In the genomic region with DNA sequence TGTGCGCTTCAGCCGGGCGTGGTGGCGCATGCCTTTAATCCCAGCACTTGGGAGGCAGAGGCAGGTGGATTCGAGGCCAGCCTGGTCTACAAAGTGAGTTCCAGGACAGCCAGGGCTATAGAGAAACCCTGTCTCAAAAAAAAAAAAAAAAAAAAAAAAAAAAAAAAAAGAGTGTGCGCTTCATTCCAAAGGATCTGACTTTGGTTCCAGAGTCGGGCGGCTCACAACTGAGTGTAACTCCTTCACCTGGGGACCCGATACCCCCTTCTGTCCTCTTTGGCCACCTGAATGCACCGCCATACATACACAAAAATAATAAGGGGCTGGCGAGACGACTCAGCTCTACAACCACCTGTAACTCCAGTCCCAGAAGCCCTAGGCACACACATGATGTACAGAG, we compare ENCODE assay signal across 9 mouse cellular contexts. TPM values are rescaled to one million over a fixed set of nuclear protein-coding genes. Genes with fewer than 3 reads are reported as not detected.
DNase-seq lines count a peak whose midpoint lies in the region; ATAC-seq and TF ChIP-seq lines count a peak whose summit lies in the region.
"Not testable (repeated sequence)": the region's sequence is repeated elsewhere in the genome, so short reads cannot be mapped to it uniquely, and the experiment has no call there.
"Had no signal": no experiment of that assay in that cellular context is flagged by ENCODE, and none has a peak within 500 bp of the region (broad histone marks: within the 10 kb centered on the region; RNA-seq: fewer than 3 reads in every experiment).

No protein-coding gene starts in this region.

- not testable (repeated sequence) for H3K9me3 ChIP-seq in erythroblast, embryonic 14.5 days (ENCODE audit: control insufficient read depth, low read length); heart, embryonic 12.5 days (replicated peaks); hindbrain, postnatal 0 days (ENCODE audit: low read length); limb, embryonic 11.5 days (ENCODE audit: control insufficient read depth, low read length); lung, embryonic 15.5 days

- H3ac ChIP-seq in myocyte (ENCODE audit: control insufficient read depth, insufficient read length), result peak overlapping the region; percentile 83

- 51% methylated on average over 12 of the region's 12 CpGs for WGBS in heart, embryonic 12.5 days
- WGBS in hindbrain, postnatal 0 days, result 59% methylated on average over 12 of the region's 12 CpGs
- WGBS in limb, embryonic 11.5 days, result 63% methylated on average over 12 of the region's 12 CpGs
- 57% methylated on average over 12 of the region's 12 CpGs for WGBS in lung, embryonic 15.5 days

- not testable (repeated sequence) for H3K4me1 ChIP-seq in bone marrow macrophage, adult 2 months (ENCODE audit: control insufficient read depth, insufficient read depth, low read length); hindbrain, postnatal 0 days (ENCODE audit: insufficient read depth, low read length); limb, embryonic 11.5 days (ENCODE audit: control insufficient read depth, insufficient read depth, low read length); testis, adult 2 months (ENCODE audit: control insufficient read depth, insufficient read depth, low read length)
- peaks cover 54% of the 10 kb centered on the region for H3K4me1 ChIP-seq in erythroblast, embryonic 14.5 days (ENCODE audit: control insufficient read depth)
- peaks cover 18% of the 10 kb centered on the region for H3K4me1 ChIP-seq in heart, embryonic 12.5 days (replicated peaks)
- peaks cover 13% of the 10 kb centered on the region for H3K4me1 ChIP-seq in lung, embryonic 15.5 days

- H3K4me3 ChIP-seq in bone marrow macrophage, adult 2 months (ENCODE audit: insufficient read depth, low read length), result peak overlapping the region; percentile 70
- H3K4me3 ChIP-seq in erythroblast, embryonic 14.5 days (replicated peaks), result peak overlapping the region; percentile 99
- peak overlapping the region; percentile 82 for H3K4me3 ChIP-seq in heart, embryonic 12.5 days
- peak overlapping the region; percentile 92 for H3K4me3 ChIP-seq in hindbrain, postnatal 0 days (ENCODE audit: low read length)
- peak overlapping the region; percentile 96 for H3K4me3 ChIP-seq in limb, embryonic 11.5 days (ENCODE audit: low read depth, low read length)
- peak overlapping the region; percentile 78 for H3K4me3 ChIP-seq in lung, embryonic 15.5 days
- peak overlapping the region; percentile 85 for H3K4me3 ChIP-seq in myocyte
- peak overlapping the region; percentile 90 for H3K4me3 ChIP-seq in testis, adult 2 months (ENCODE audit: control insufficient read depth, low read depth, low read length)

- peak overlapping the region; percentile 89 for H3K9ac ChIP-seq in heart, embryonic 12.5 days
- H3K9ac ChIP-seq in hindbrain, postnatal 0 days (replicated peaks; ENCODE audit: low read length), result peak overlapping the region; percentile 76
- H3K9ac ChIP-seq in limb, embryonic 11.5 days (ENCODE audit: low read length), result peak overlapping the region; percentile 79; the same call in 1 of the 2 replicates
- H3K9ac ChIP-seq in lung, embryonic 15.5 days, result peak overlapping the region; percentile 85

- TF ChIP-seq POLR2A in bone marrow macrophage, adult 2 months (IDR thresholded peaks at IDR 0.05; ENCODE audit: borderline replicate concordance, low read depth, low read length); myocyte (IDR thresholded peaks at IDR 0.05; ENCODE audit: insufficient read length, low read depth); testis, adult 2 months (IDR thresholded peaks at IDR 0.05; ENCODE audit: control insufficient read depth, low read depth, low read length): not testable (repeated sequence)

- peaks cover 55% of the 10 kb centered on the region for H3K79me2 ChIP-seq in myocyte (ENCODE audit: control insufficient read depth, insufficient read depth)

- H3K4me2 ChIP-seq in heart, embryonic 12.5 days, result peak overlapping the region; percentile 92
- peak overlapping the region; percentile 96 for H3K4me2 ChIP-seq in hindbrain, postnatal 0 days (ENCODE audit: low read depth, low read length)
- H3K4me2 ChIP-seq in limb, embryonic 11.5 days (ENCODE audit: low read depth, severe bottlenecking), result peak overlapping the region; percentile 79
- peak overlapping the region; percentile 86 for H3K4me2 ChIP-seq in lung, embryonic 15.5 days
- peak overlapping the region; percentile 94 for H3K4me2 ChIP-seq in myocyte (ENCODE audit: low read depth)

- not testable (repeated sequence) for H3K27me3 ChIP-seq in erythroblast, embryonic 14.5 days (ENCODE audit: control insufficient read depth); heart, embryonic 12.5 days (replicated peaks); hindbrain, postnatal 0 days (ENCODE audit: insufficient read depth, low read length); limb, embryonic 11.5 days (ENCODE audit: control insufficient read depth, insufficient read depth, low read length); lung, embryonic 15.5 days; myocyte (ENCODE audit: control insufficient read depth, insufficient read depth, insufficient read length); testis, adult 2 months (ENCODE audit: control insufficient read depth, insufficient read depth, low read length)

- not testable (repeated sequence) for DNase-seq in hindbrain, postnatal 0 days (ENCODE audit: low spot score); limb, embryonic 11.5 days (ENCODE audit: low spot score)

- H3K27ac ChIP-seq in bone marrow macrophage, adult 2 months (ENCODE audit: insufficient read depth, low read depth, low read length); heart, embryonic 12.5 days (ENCODE audit: poor library complexity, severe bottlenecking); hindbrain, postnatal 0 days; limb, embryonic 11.5 days (replicated peaks; ENCODE audit: low read depth, low read length); lung, embryonic 15.5 days: not testable (repeated sequence)
- H3K27ac ChIP-seq in testis, adult 2 months (ENCODE audit: control insufficient read depth, insufficient read depth, low read depth, low read length), result peak overlapping the region; percentile 72; the same call in 1 of the 2 replicates

- not testable (repeated sequence) for ATAC-seq in heart, embryonic 12.5 days (ENCODE audit: insufficient number of reproducible peaks, low FRiP score); hindbrain, postnatal 0 days; limb, embryonic 11.5 days (ENCODE audit: insufficient number of reproducible peaks, low FRiP score, low TSS enrichment, low read depth); lung, embryonic 15.5 days (ENCODE audit: borderline replicate concordance, extremely low read depth, low FRiP score, low TSS enrichment)

- peaks cover 18% of the 10 kb centered on the region for H3K36me3 ChIP-seq in erythroblast, embryonic 14.5 days (ENCODE audit: control insufficient read depth)
- H3K36me3 ChIP-seq in heart, embryonic 12.5 days; hindbrain, postnatal 0 days (ENCODE audit: insufficient read depth, low read length); limb, embryonic 11.5 days (ENCODE audit: control insufficient read depth, insufficient read depth, low read length); lung, embryonic 15.5 days; myocyte (ENCODE audit: control insufficient read depth, insufficient read depth); testis, adult 2 months (ENCODE audit: control insufficient read depth, insufficient read depth, low read length): not testable (repeated sequence)

- TF ChIP-seq CTCF in bone marrow macrophage, adult 2 months (IDR thresholded peaks at IDR 0.05; ENCODE audit: low read depth, low read length); hindbrain, postnatal 0 days (IDR thresholded peaks at IDR 0.05; ENCODE audit: low read depth); testis, adult 2 months (IDR thresholded peaks at IDR 0.05; ENCODE audit: control insufficient read depth, insufficient read depth, insufficient replicate concordance, low read depth, low read length): not testable (repeated sequence)

RNA-seq across cellular contexts. Expression of a gene that starts 0.9 kb away (rescaled TPM):
- polyA plus RNA-seq in bone marrow macrophage, adult 2 months (2012; ENCODE audit: insufficient read depth, insufficient read length, missing spikeins), result 88.3 and 89.6 TPM in 2 replicates
- 1.4 and 2.2 TPM in 2 replicates for polyA plus RNA-seq in erythroblast, embryonic 14.5 days (2012)
- 144 and 149 TPM in 2 replicates for polyA plus RNA-seq in heart, embryonic 12.5 days (2016; fragmentation: Nextera tagmentation; extraction: Ambion mirVana)
- total RNA-seq in hindbrain, postnatal 0 days (2014; rRNA removed), result 24.9 and 26.5 TPM in 2 replicates
- 170 and 180 TPM in 2 replicates for polyA plus RNA-seq in hindbrain, postnatal 0 days (2015; fragmentation: Nextera tagmentation; extraction: Ambion mirVana)
- 268 TPM in 2 replicates for polyA plus RNA-seq in limb, embryonic 11.5 days (2014; fragmentation: Nextera tagmentation; extraction: Ambion mirVana)
- 195 and 203 TPM in 2 replicates for polyA plus RNA-seq in lung, embryonic 15.5 days (2015; fragmentation: Nextera tagmentation; extraction: Ambion mirVana)
- polyA plus RNA-seq in myocyte (2012; fragmentation: generic; extraction: Trizol), result 44.9 TPM
- polyA plus RNA-seq in testis, adult 2 months (2012; rRNA removed), result 9.7 and 12.5 TPM in 2 replicates

RNA-seq across cellular contexts. Expression of a gene that starts 23.3 kb away (rescaled TPM):
- polyA plus RNA-seq in bone marrow macrophage, adult 2 months (2012; ENCODE audit: insufficient read depth, insufficient read length, missing spikeins), result 2.6 and 3.3 TPM in 2 replicates
- 0.07 and 0.08 TPM in 2 replicates for polyA plus RNA-seq in erythroblast, embryonic 14.5 days (2012)
- 4.4 and 4.8 TPM in 2 replicates for polyA plus RNA-seq in heart, embryonic 12.5 days (2016; fragmentation: Nextera tagmentation; extraction: Ambion mirVana)
- 3.2 and 3.5 TPM in 2 replicates for total RNA-seq in hindbrain, postnatal 0 days (2014; rRNA removed)
- polyA plus RNA-seq in hindbrain, postnatal 0 days (2015; fragmentation: Nextera tagmentation; extraction: Ambion mirVana), result 2.3 and 3.0 TPM in 2 replicates
- polyA plus RNA-seq in limb, embryonic 11.5 days (2014; fragmentation: Nextera tagmentation; extraction: Ambion mirVana), result 7.7 and 7.8 TPM in 2 replicates
- 9.2 and 10.2 TPM in 2 replicates for polyA plus RNA-seq in lung, embryonic 15.5 days (2015; fragmentation: Nextera tagmentation; extraction: Ambion mirVana)
- 0.92 TPM for polyA plus RNA-seq in myocyte (2012; fragmentation: generic; extraction: Trizol)
- 7.0 and 9.1 TPM in 2 replicates for polyA plus RNA-seq in testis, adult 2 months (2012; rRNA removed)

RNA-seq across cellular contexts. Expression of a gene that starts 57.0 kb away (rescaled TPM):
- not detected in 2 replicates for polyA plus RNA-seq in bone marrow macrophage, adult 2 months (2012; ENCODE audit: insufficient read depth, insufficient read length, missing spikeins)
- not detected in 2 replicates for polyA plus RNA-seq in erythroblast, embryonic 14.5 days (2012)
- 0.12 and 0.45 TPM in 2 replicates for polyA plus RNA-seq in heart, embryonic 12.5 days (2016; fragmentation: Nextera tagmentation; extraction: Ambion mirVana)
- 2.4 and 4.2 TPM in 2 replicates for total RNA-seq in hindbrain, postnatal 0 days (2014; rRNA removed)
- polyA plus RNA-seq in hindbrain, postnatal 0 days (2015; fragmentation: Nextera tagmentation; extraction: Ambion mirVana), result 3.2 and 3.8 TPM in 2 replicates
- polyA plus RNA-seq in limb, embryonic 11.5 days (2014; fragmentation: Nextera tagmentation; extraction: Ambion mirVana), result 2.5 and 2.9 TPM in 2 replicates
- 11.4 and 12.0 TPM in 2 replicates for polyA plus RNA-seq in lung, embryonic 15.5 days (2015; fragmentation: Nextera tagmentation; extraction: Ambion mirVana)
- 0.14 TPM for polyA plus RNA-seq in myocyte (2012; fragmentation: generic; extraction: Trizol)
- polyA plus RNA-seq in testis, adult 2 months (2012; rRNA removed), result 0.60 and 0.69 TPM in 2 replicates
- polyA plus RNA-seq: gonadal fat pad, adult 2 months had no signal
